ENCODE assay signal across 11 mouse cellular contexts in genomic region chr9:16113936-16114642, GRCm38 (mm10).
A peak's percentile ranks its signal among the peaks of the same experiment; 100 is the strongest.
DNase-seq lines count a peak whose midpoint lies in the region; ATAC-seq lines count a peak whose summit lies in the region.
"Had no signal": no experiment of that assay in that cellular context is flagged by ENCODE, and none has a peak within 500 bp of the region (broad histone marks: within the 10 kb centered on the region; RNA-seq: fewer than 3 reads in every experiment).

No protein-coding gene starts in this region.

- no peak for DNase-seq in lung, adult 18-20 months
- peak; percentile 44 to 57 for DNase-seq in frontal cortex, postnatal 14 days (ENCODE audit: low spot score in 2 of 2)
- peak; percentile 72 to 84 for DNase-seq in layer of hippocampus, postnatal 36 days
- DNase-seq in right cerebral cortex, postnatal 14 days: peak; percentile 27
- no peak for DNase-seq in thymus, postnatal 10 days (ENCODE audit: low spot score in 2 of 2)
- no peak for DNase-seq in cerebellum, adult 18-20 months
- DNase-seq: cerebellum, postnatal 14 days had no signal

- H3K27me3 ChIP-seq in lung, embryonic 15.5 days: no peaks in the 10 kb centered on the region
- H3K27me3 ChIP-seq in hindbrain, embryonic 13.5 days: no peaks in the 10 kb centered on the region
- H3K27me3 ChIP-seq: kidney, embryonic 15.5 days; neural tube, embryonic 12.5 days had no signal

- peaks cover 9% of the 10 kb centered on the region; the same call in 1 of the 2 replicates for H3K4me1 ChIP-seq in lung, embryonic 15.5 days
- H3K4me1 ChIP-seq in hindbrain, embryonic 13.5 days (replicated peaks): peaks cover 9% of the 10 kb centered on the region; the same call in 1 of the 2 replicates
- H3K4me1 ChIP-seq: kidney, embryonic 15.5 days; neural tube, embryonic 12.5 days had no signal

- no peak overlapping the region for H3K4me2 ChIP-seq in lung, embryonic 15.5 days
- H3K4me2 ChIP-seq in hindbrain, embryonic 13.5 days: no peak overlapping the region
- H3K4me2 ChIP-seq: kidney, embryonic 15.5 days; neural tube, embryonic 12.5 days had no signal

- no peak overlapping the region for H3K4me3 ChIP-seq in lung, embryonic 15.5 days
- no peak overlapping the region for H3K4me3 ChIP-seq in hindbrain, embryonic 13.5 days
- H3K4me3 ChIP-seq: kidney, embryonic 15.5 days; neural tube, embryonic 12.5 days had no signal

- H3K9me3 ChIP-seq in lung, embryonic 15.5 days: no peaks in the 10 kb centered on the region
- H3K9me3 ChIP-seq in hindbrain, embryonic 13.5 days: no peaks in the 10 kb centered on the region
- H3K9me3 ChIP-seq: kidney, embryonic 15.5 days; neural tube, embryonic 12.5 days had no signal

- 78% methylated on average over 4 of the region's 4 CpGs for WGBS in lung, embryonic 15.5 days
- WGBS in hindbrain, embryonic 13.5 days: 93% methylated on average over 4 of the region's 4 CpGs

- H3K36me3 ChIP-seq in lung, embryonic 15.5 days: no peaks in the 10 kb centered on the region
- H3K36me3 ChIP-seq in hindbrain, embryonic 13.5 days: no peaks in the 10 kb centered on the region
- H3K36me3 ChIP-seq: kidney, embryonic 15.5 days; neural tube, embryonic 12.5 days had no signal

- 0 out of 2 replicates have a peak overlapping the region, but pooled peaks have one; percentile 51 for H3K27ac ChIP-seq in lung, embryonic 15.5 days
- H3K27ac ChIP-seq in hindbrain, embryonic 13.5 days: no peak overlapping the region
- H3K27ac ChIP-seq: neural tube, embryonic 12.5 days had no signal

- ATAC-seq in lung, embryonic 15.5 days (ENCODE audit: borderline replicate concordance, extremely low read depth, low FRiP score, low TSS enrichment): no peak
- ATAC-seq in hindbrain, embryonic 13.5 days (ENCODE audit: low FRiP score): no peak

- no peak overlapping the region for H3K9ac ChIP-seq in lung, embryonic 15.5 days
- H3K9ac ChIP-seq in hindbrain, embryonic 13.5 days: no peak overlapping the region
- H3K9ac ChIP-seq: kidney, embryonic 15.5 days; neural tube, embryonic 12.5 days had no signal

Comparison
In these comparisons a context has a peak if more than half of its experiments do, and no peak if none do; other contexts are left out.
1. DNase-seq: peak in frontal cortex, postnatal 14 days (2 of 2), layer of hippocampus, postnatal 36 days (2 of 2) and right cerebral cortex, postnatal 14 days (single experiment); none in lung, adult 18-20 months (0 of 2), thymus, postnatal 10 days (0 of 2) and cerebellum, adult 18-20 months (0 of 2).